Mouse (Mus musculus): Measurements from ENCODE around the gene Sass6.

DNA sequence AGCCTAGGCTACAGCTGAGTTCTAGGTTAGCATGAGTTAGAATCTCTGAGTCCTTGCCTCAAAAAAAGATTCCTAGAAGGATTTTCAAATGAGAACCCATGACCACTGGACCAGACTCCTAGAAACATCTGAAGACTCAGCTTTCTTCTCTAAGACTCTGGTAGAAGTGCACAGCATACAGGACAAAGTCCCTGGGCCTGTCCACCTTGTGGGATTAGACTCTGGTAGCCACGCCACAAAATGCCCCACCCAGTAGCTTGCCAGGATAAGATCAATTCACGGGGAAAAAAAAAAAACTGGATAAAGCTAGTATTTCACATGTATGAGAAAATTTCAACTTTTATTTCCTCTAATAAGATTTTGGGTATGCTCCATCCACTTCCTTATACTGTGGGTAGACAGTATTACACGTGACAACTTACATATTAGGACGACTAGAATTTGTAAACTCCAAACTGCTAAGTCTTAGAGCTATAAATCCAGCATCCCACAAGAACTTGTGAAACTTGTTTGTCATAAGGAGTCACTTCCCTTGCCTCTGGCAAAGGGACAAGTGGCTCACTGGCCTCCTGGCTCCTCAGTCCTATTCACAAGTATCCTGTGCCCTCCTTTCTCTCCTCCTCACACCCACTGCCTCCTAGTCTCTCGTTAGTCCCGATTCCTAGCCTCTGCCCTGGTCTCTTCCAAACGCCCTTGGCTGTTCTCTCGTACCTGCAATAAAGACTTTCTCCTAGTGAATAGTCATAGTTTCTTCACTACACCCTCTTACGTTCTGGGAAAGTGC lies 43.1 kb downstream of the Sass6 start:
- TF ChIP-seq CTCF (IDR thresholded peaks at IDR 0.05; ENCODE audit: low read depth, low read length) (no peak), POLR2A (IDR thresholded peaks at IDR 0.05; ENCODE audit: borderline replicate concordance, low read depth, low read length) (no peak)

All from bone marrow macrophage, adult 2 months (primary cell).